Mouse (Mus musculus) olfactory bulb, adult 2 months (tissue): ENCODE data around the gene Cdk9. TPM values are rescaled to one million over a fixed set of nuclear protein-coding genes. Genes with fewer than 3 reads are reported as not detected.

Source experiments
- H3K27ac ChIP-seq: fragments of 200-500 bp; 2 replicates; pipeline ENCODE4 v1.5.1; 2012; ENCODE audit warnings: low read depth, low read length; ENCODE audit not compliant: insufficient read depth
- H3K4me1 ChIP-seq: fragments of 200-500 bp; 2 replicates; pipeline ENCODE4 v1.6.1; 2012; ENCODE audit warnings: low read length; ENCODE audit not compliant: control insufficient read depth, insufficient read depth
- H3K4me3 ChIP-seq: fragments of 200-500 bp; 2 replicates; pipeline ENCODE4 v1.5.1; 2012; ENCODE audit warnings: mild to moderate bottlenecking, low read depth, low read length, moderate library complexity; ENCODE audit not compliant: insufficient read depth
- CTCF ChIP-seq: fragments of 200-500 bp; IDR thresholded peaks from 2 replicates; pipeline ENCODE4 v1.5.1; 2012; ENCODE audit warnings: low read depth, mild to moderate bottlenecking, low read length, moderate library complexity; ENCODE audit not compliant: insufficient read depth
- POLR2A ChIP-seq: fragments of 200-500 bp; IDR thresholded peaks from 2 replicates; pipeline ENCODE4 v1.6.1; 2012; ENCODE audit warnings: mild to moderate bottlenecking, low read depth, low read length, moderate library complexity; ENCODE audit not compliant: insufficient read depth
- WGBS: fragments of 180-500 bp; shearing (Covaris S2); methylation state at CpG from one replicate; pipeline ENCODE4 v1.1.7; 2018; 5-methylcytosine and 5-hydroxymethylcytosine counted together
- polyA plus RNA-seq: library from polyadenylated mRNA; stranded (reverse); fragments of >200 nt; gene quantifications from 2 replicates; pipeline ENCODE4 v1.2.4, GENCODE M21; 2012; ENCODE audit warnings: low replicate concordance; ENCODE audit not compliant: missing spikeins, insufficient read depth, insufficient read length

The Cdk9 gene
- polyA plus RNA-seq, 1 experiment = not detected

GRCm38 (mm10) chr2:32691041-32691440, 21.8 kb downstream of the Cdk9 start:
- Histone ChIP-seq H3K4me3 (no peak overlapping the region), H3K27ac (no peak overlapping the region), H3K4me1 (peaks cover 12% of the 10 kb centered on the region)
- no peak for TF ChIP-seq POLR2A
- TF ChIP-seq CTCF = no peak
- 86% methylated on average over 11 of the region's 11 CpGs for WGBS

GRCm38 (mm10) chr2:32689420-32689819, 23.5 kb downstream of the Cdk9 start:
- 18% methylated on average over 5 of the region's 5 CpGs for WGBS
- TF ChIP-seq POLR2A = no peak
- peak; percentile 97 for TF ChIP-seq CTCF
- Histone ChIP-seq H3K4me1 (peaks cover 12% of the 10 kb centered on the region), H3K27ac (no peak overlapping the region), H3K4me3 (no peak overlapping the region)

GRCm38 (mm10) chr2:32687562-32687961, 25.3 kb downstream of the Cdk9 start:
- Histone ChIP-seq H3K27ac (no peak overlapping the region), H3K4me3 (no peak overlapping the region), H3K4me1 (peaks cover 11% of the 10 kb centered on the region)
- 95% methylated on average over 8 of the region's 8 CpGs for WGBS
- TF ChIP-seq CTCF = no peak
- TF ChIP-seq POLR2A = no peak

GRCm38 (mm10) chr2:32686640-32687039, 26.2 kb downstream of the Cdk9 start:
- Histone ChIP-seq H3K4me3 (no peak overlapping the region), H3K27ac (no peak overlapping the region), H3K4me1 (peaks cover 12% of the 10 kb centered on the region)
- TF ChIP-seq CTCF (no peak), POLR2A (no peak)
- WGBS = 91% methylated on average over 6 of the region's 6 CpGs

- no peak overlapping the region for H3K27ac ChIP-seq
- WGBS = 100% methylated on average over 3 of the region's 3 CpGs
- H3K4me1 ChIP-seq = peaks cover 18% of the 10 kb centered on the region
- no peak overlapping the region for H3K4me3 ChIP-seq
- no peak for TF ChIP-seq POLR2A
- TF ChIP-seq CTCF = no peak
These were observed 27.1 kb downstream of the Cdk9 start for GRCm38 (mm10) chr2:32685807-32686206.

GRCm38 (mm10) chr2:32684681-32685428, 28.0 kb downstream of the Cdk9 start:
- WGBS = 92% methylated on average over 15 of the region's 15 CpGs
- TF ChIP-seq CTCF (no peak), POLR2A (no peak)
- Histone ChIP-seq H3K27ac (no peak overlapping the region), H3K4me1 (peaks cover 27% of the 10 kb centered on the region), H3K4me3 (no peak overlapping the region)

GRCm38 (mm10) chr2:32683701-32684100, 29.2 kb downstream of the Cdk9 start:
- no peak overlapping the region for H3K27ac ChIP-seq
- peaks cover 35% of the 10 kb centered on the region for H3K4me1 ChIP-seq
- WGBS = 90% methylated on average over 10 of the region's 10 CpGs
- TF ChIP-seq CTCF (no peak), POLR2A (no peak)
- no peak overlapping the region for H3K4me3 ChIP-seq

GRCm38 (mm10) chr2:32682721-32683417, 30.0 kb downstream of the Cdk9 start:
- no peak overlapping the region for H3K4me3 ChIP-seq
- H3K27ac ChIP-seq = peak overlapping the region; percentile 23; the same call in 1 of the 2 replicates
- H3K4me1 ChIP-seq = peaks cover 38% of the 10 kb centered on the region
- 62% methylated on average over 14 of the region's 14 CpGs for WGBS
- TF ChIP-seq POLR2A = no peak
- no peak for TF ChIP-seq CTCF

- no peak for TF ChIP-seq CTCF
- no peak for TF ChIP-seq POLR2A
- no peak overlapping the region for H3K4me3 ChIP-seq
- 73% methylated on average over 6 of the region's 6 CpGs for WGBS
- peaks cover 38% of the 10 kb centered on the region for H3K4me1 ChIP-seq
- no peak overlapping the region for H3K27ac ChIP-seq
These were observed 31.1 kb downstream of the Cdk9 start for GRCm38 (mm10) chr2:32681754-32682153.
